Mouse (Mus musculus): ENCODE measurements around the gene Map3k13. TPM values are rescaled to one million over a fixed set of nuclear protein-coding genes. Genes with fewer than 3 reads are reported as not detected.

Map3k13 gene
- polyA plus RNA-seq, 1 experiment from 2014 or later = 4.7 TPM

GRCm38 (mm10) chr16:21913347-21913746 lies 119.2 kb downstream of the Map3k13 start:
- Histone ChIP-seq H3K4me3 (ENCODE audit: low read depth, low read length) (no peak overlapping the region), H3K27me3 (replicated peaks; ENCODE audit: control insufficient read depth, insufficient read depth, low read length) (no peaks in the 10 kb centered on the region), H3K9ac (ENCODE audit: low read depth, low read length) (no peak overlapping the region), H3K4me2 (replicated peaks; ENCODE audit: low read depth) (no peak overlapping the region), H3K36me3 (ENCODE audit: control insufficient read depth, insufficient read depth) (peaks cover 73% of the 10 kb centered on the region), H3K4me1 (replicated peaks; ENCODE audit: control insufficient read depth, insufficient read depth, low read length) (no peaks in the 10 kb centered on the region), H3K27ac (ENCODE audit: low read depth, low read length) (no peak overlapping the region), H3K9me3 (ENCODE audit: control insufficient read depth) (no peaks in the 10 kb centered on the region)
- 81% methylated on average over 6 of the region's 6 CpGs for WGBS
- ATAC-seq = no peak
- TF ChIP-seq CTCF (IDR thresholded peaks at IDR 0.05; ENCODE audit: low read depth) = no peak

- ATAC-seq = no peak
- WGBS = 86% methylated on average over 7 of the region's 7 CpGs
- no peak overlapping the region for H3K4me2 ChIP-seq (replicated peaks; ENCODE audit: low read depth)
- H3K27me3 ChIP-seq (replicated peaks; ENCODE audit: control insufficient read depth, insufficient read depth, low read length) = no peaks in the 10 kb centered on the region
- peaks cover 69% of the 10 kb centered on the region for H3K36me3 ChIP-seq (ENCODE audit: control insufficient read depth, insufficient read depth)
- no peak for TF ChIP-seq CTCF (IDR thresholded peaks at IDR 0.05; ENCODE audit: low read depth)
- H3K27ac ChIP-seq (ENCODE audit: low read depth, low read length) = no peak overlapping the region
- no peaks in the 10 kb centered on the region for H3K4me1 ChIP-seq (replicated peaks; ENCODE audit: control insufficient read depth, insufficient read depth, low read length)
- H3K9ac ChIP-seq (ENCODE audit: low read depth, low read length) = no peak overlapping the region
- no peak overlapping the region for H3K4me3 ChIP-seq (ENCODE audit: low read depth, low read length)
- H3K9me3 ChIP-seq (ENCODE audit: control insufficient read depth) = no peaks in the 10 kb centered on the region
Observed at GRCm38 (mm10) chr16:21916681-21917080, 122.5 kb downstream of the Map3k13 start.

- no peak for ATAC-seq
Observed at GRCm38 (mm10) chr16:21928471-21928870, 134.3 kb downstream of the Map3k13 start.

GRCm38 (mm10) chr16:21946761-21947715 lies 152.9 kb downstream of the Map3k13 start, which contains the start of gene Tmem41a:
TSS of gene Tmem41a (minus strand) at chr16:21947552.
- under 1% methylated on average over 63 of the region's 63 CpGs for WGBS
- H3K4me3 ChIP-seq (ENCODE audit: low read depth, low read length) = peak within 1 kb of the TSS; percentile 78
- ATAC-seq = peak; percentile 91
- H3K9ac ChIP-seq (ENCODE audit: low read depth, low read length) = peak within 1 kb of the TSS; percentile 80
- H3K9me3 ChIP-seq (ENCODE audit: control insufficient read depth) = no peaks in the 10 kb centered on the region
- H3K4me2 ChIP-seq (replicated peaks; ENCODE audit: low read depth) = peak within 1 kb of the TSS; percentile 92
- 0 out of 2 replicates have a peak, but pooled peaks have one; percentile 20 for TF ChIP-seq CTCF (IDR thresholded peaks at IDR 0.05; ENCODE audit: low read depth)
- H3K27ac ChIP-seq (ENCODE audit: low read depth, low read length) = peak within 1 kb of the TSS; percentile 97
- H3K27me3 ChIP-seq (replicated peaks; ENCODE audit: control insufficient read depth, insufficient read depth, low read length) = no peaks in the 10 kb centered on the region
- 0 out of 2 replicates have a peak, but pooled peaks cover 3% of the 10 kb centered on the region for H3K36me3 ChIP-seq (ENCODE audit: control insufficient read depth, insufficient read depth)
- no peaks in the 10 kb centered on the region for H3K4me1 ChIP-seq (replicated peaks; ENCODE audit: control insufficient read depth, insufficient read depth, low read length)

More at GRCm38 (mm10) chr16:21928471-21928870, 134.3 kb downstream of the Map3k13 start:
- H3K27me3 ChIP-seq (replicated peaks; ENCODE audit: control insufficient read depth, insufficient read depth, low read length) = no peaks in the 10 kb centered on the region
- H3K9me3 ChIP-seq (ENCODE audit: control insufficient read depth) = no peaks in the 10 kb centered on the region
- H3K36me3 ChIP-seq (ENCODE audit: control insufficient read depth, insufficient read depth) = peaks cover 47% of the 10 kb centered on the region
- H3K4me1 ChIP-seq (replicated peaks; ENCODE audit: control insufficient read depth, insufficient read depth, low read length) = no peaks in the 10 kb centered on the region
- no peak overlapping the region for H3K27ac ChIP-seq (ENCODE audit: low read depth, low read length)
- 80% methylated on average over 13 of the region's 13 CpGs for WGBS
- H3K4me3 ChIP-seq (ENCODE audit: low read depth, low read length) = no peak overlapping the region
- H3K9ac ChIP-seq (ENCODE audit: low read depth, low read length) = no peak overlapping the region
- TF ChIP-seq CTCF (IDR thresholded peaks at IDR 0.05; ENCODE audit: low read depth) = no peak
- no peak overlapping the region for H3K4me2 ChIP-seq (replicated peaks; ENCODE audit: low read depth)

- Histone ChIP-seq H3K9me3 (ENCODE audit: control insufficient read depth) (no peaks in the 10 kb centered on the region), H3K27ac (ENCODE audit: low read depth, low read length) (no peak overlapping the region), H3K27me3 (replicated peaks; ENCODE audit: control insufficient read depth, insufficient read depth, low read length) (no peaks in the 10 kb centered on the region), H3K9ac (ENCODE audit: low read depth, low read length) (no peak overlapping the region), H3K4me3 (ENCODE audit: low read depth, low read length) (no peak overlapping the region), H3K36me3 (ENCODE audit: control insufficient read depth, insufficient read depth) (peaks cover 8% of the 10 kb centered on the region), H3K4me2 (replicated peaks; ENCODE audit: low read depth) (no peak overlapping the region), H3K4me1 (replicated peaks; ENCODE audit: control insufficient read depth, insufficient read depth, low read length) (no peaks in the 10 kb centered on the region)
- TF ChIP-seq CTCF (IDR thresholded peaks at IDR 0.05; ENCODE audit: low read depth) = no peak
- no peak for ATAC-seq
- WGBS = 82% methylated on average over 12 of the region's 12 CpGs
Observed at GRCm38 (mm10) chr16:21955591-21955990, 161.4 kb downstream of the Map3k13 start.

GRCm38 (mm10) chr16:21965576-21965975 lies 171.4 kb downstream of the Map3k13 start:
- H3K36me3 ChIP-seq (ENCODE audit: control insufficient read depth, insufficient read depth) = peaks cover 3% of the 10 kb centered on the region; the same call in 1 of the 2 replicates
- no peak for ATAC-seq

More at GRCm38 (mm10) chr16:21965576-21965975, 171.4 kb downstream of the Map3k13 start:
- Histone ChIP-seq H3K9me3 (ENCODE audit: control insufficient read depth) (no peaks in the 10 kb centered on the region), H3K4me3 (ENCODE audit: low read depth, low read length) (no peak overlapping the region), H3K27ac (ENCODE audit: low read depth, low read length) (no peak overlapping the region), H3K4me2 (replicated peaks; ENCODE audit: low read depth) (no peak overlapping the region), H3K27me3 (replicated peaks; ENCODE audit: control insufficient read depth, insufficient read depth, low read length) (no peaks in the 10 kb centered on the region), H3K9ac (ENCODE audit: low read depth, low read length) (no peak overlapping the region), H3K4me1 (replicated peaks; ENCODE audit: control insufficient read depth, insufficient read depth, low read length) (no peaks in the 10 kb centered on the region)
- 77% methylated on average over 3 of the region's 3 CpGs for WGBS
- no peak for TF ChIP-seq CTCF (IDR thresholded peaks at IDR 0.05; ENCODE audit: low read depth)
